Mouse (Mus musculus) intestine, postnatal 0 days (tissue): Measurements from ENCODE around the gene Gm29735. TPM values are rescaled to one million over a fixed set of nuclear protein-coding genes. Genes with fewer than 3 reads are reported as not detected.
A peak's percentile ranks its signal among the peaks of the same experiment; 100 is the strongest.
"Not testable (repeated sequence)": the region's sequence is repeated elsewhere in the genome, so short reads cannot be mapped to it uniquely, and the experiment has no call there.

ENCODE experiments used
- ATAC-seq: fragments of 200-750 bp; cut with Nextera tagmentation; 2 replicates; pipeline ENCODE4 v1.8.0; 2017; ENCODE audit warnings: mild to moderate bottlenecking, moderate TSS enrichment, moderate library complexity
- H3K27ac ChIP-seq: fragments of 300-500 bp; sonication (generic); 2 replicates; pipeline ENCODE4 v1.5.1; 2014; ENCODE audit warnings: mild to moderate bottlenecking, low read depth, low read length, moderate library complexity
- H3K27me3 ChIP-seq: fragments of 300-500 bp; sonication (generic); replicated peaks from 2 replicates; pipeline ENCODE4 v1.6.1; 2014; ENCODE audit warnings: low read length, mixed read lengths; ENCODE audit not compliant: control insufficient read depth, insufficient read depth
- H3K36me3 ChIP-seq: fragments of 300-500 bp; sonication (generic); 2 replicates; pipeline ENCODE4 v1.6.1; 2014; ENCODE audit warnings: mild to moderate bottlenecking, moderate library complexity; ENCODE audit not compliant: control insufficient read depth, insufficient read depth
- H3K4me1 ChIP-seq: fragments of 300-500 bp; sonication (generic); replicated peaks from 2 replicates; pipeline ENCODE4 v1.6.1; 2014; ENCODE audit warnings: antibody characterized with exemption, low read length, mixed read lengths; ENCODE audit not compliant: control insufficient read depth, insufficient read depth
- H3K4me2 ChIP-seq: fragments of 300-500 bp; sonication (generic); replicated peaks from 2 replicates; pipeline ENCODE4 v1.6.1; 2014; ENCODE audit warnings: low read depth, mild to moderate bottlenecking, moderate library complexity
- H3K4me3 ChIP-seq: fragments of 300-500 bp; sonication (generic); 2 replicates; pipeline ENCODE4 v1.5.1; 2014; ENCODE audit warnings: low read depth, low read length
- H3K9ac ChIP-seq: fragments of 300-500 bp; sonication (generic); 2 replicates; pipeline ENCODE4 v1.6.1; 2014; ENCODE audit warnings: mild to moderate bottlenecking, low read depth, low read length
- H3K9me3 ChIP-seq: fragments of 300-500 bp; sonication (generic); 2 replicates; pipeline ENCODE4 v1.6.1; 2016; ENCODE audit warnings: mixed run types; ENCODE audit not compliant: control insufficient read depth
- CTCF ChIP-seq: sonication (generic); IDR thresholded peaks from 2 replicates; pipeline ENCODE4 v1.5.1; 2016; ENCODE audit warnings: low read depth, mild to moderate bottlenecking, control low read depth, antibody characterized with exemption, moderate library complexity
- WGBS: fragments of 180-500 bp; shearing (Covaris S2); extraction: QIAGEN DNeasy Blood & Tissue Kit; methylation state at CpG from one replicate; pipeline ENCODE4 v1.1.7; 2014; 5-methylcytosine and 5-hydroxymethylcytosine counted together
- polyA plus RNA-seq: library from polyadenylated mRNA; unstranded; fragments of >200 nt; fragmentation: Nextera tagmentation; extraction: Ambion mirVana; gene quantifications from 2 replicates; pipeline ENCODE4 v1.2.1, GENCODE M21; 2015

Gm29735 gene
- polyA plus RNA-seq, 1 experiment from 2014 or later: not detected

DNA sequence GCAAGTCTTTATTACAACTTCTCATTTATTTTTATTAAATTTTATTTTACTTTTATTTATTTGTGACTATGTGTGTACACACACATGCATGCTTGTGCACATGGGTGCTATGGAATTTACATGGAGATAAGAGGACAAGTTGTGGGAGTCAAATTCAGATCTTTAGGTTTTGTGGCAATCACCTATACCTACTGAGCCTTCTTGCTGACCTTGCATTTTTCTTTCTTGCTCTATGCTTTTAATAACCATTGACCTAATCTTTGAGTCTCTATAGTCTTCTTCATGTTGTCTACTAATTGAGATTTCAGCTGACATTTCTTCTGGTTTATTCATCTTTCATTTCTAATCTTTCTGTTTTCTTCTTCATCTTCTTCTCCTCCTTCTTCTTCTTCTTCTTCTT is 8.3 kb downstream of the Gm29735 start:
- ATAC-seq: no peak
- H3K4me2 ChIP-seq: no peak overlapping the region
- no peak for TF ChIP-seq CTCF

DNA sequence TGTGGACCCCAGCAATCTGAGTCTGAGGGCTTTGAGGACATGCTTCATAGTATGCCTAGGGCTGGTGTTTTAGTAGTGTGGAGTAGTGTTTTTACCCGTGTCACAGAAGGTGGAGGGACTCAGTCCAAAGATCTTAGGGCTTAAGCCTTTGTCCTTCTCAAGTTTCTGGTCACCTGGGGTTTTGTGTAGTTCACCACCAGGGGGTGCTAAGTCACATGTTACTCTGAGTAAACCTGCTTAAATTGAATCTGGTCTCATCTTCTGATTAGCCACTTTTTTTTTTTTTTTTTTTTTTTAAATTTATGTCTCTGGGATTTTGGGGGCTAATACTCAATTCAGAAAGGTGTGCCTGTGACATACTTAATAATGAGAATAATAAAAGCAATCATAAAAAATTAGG is 10.9 kb downstream of the Gm29735 start:
- Histone ChIP-seq H3K9ac (no peak overlapping the region), H3K27ac (no peak overlapping the region), H3K9me3 (no peaks in the 10 kb centered on the region), H3K4me2 (no peak overlapping the region), H3K4me1 (no peaks in the 10 kb centered on the region), H3K36me3 (no peaks in the 10 kb centered on the region), H3K27me3 (peaks cover 6% of the 10 kb centered on the region; the same call in 1 of the 2 replicates), H3K4me3 (no peak overlapping the region)
- peak; percentile 74 for TF ChIP-seq CTCF
- WGBS: 0% methylated on average over 1 of the region's 1 CpGs
- no peak for ATAC-seq

More for the DNA sequence above, 8.3 kb downstream of the Gm29735 start:
- H3K4me1 ChIP-seq: no peaks in the 10 kb centered on the region
- no peaks in the 10 kb centered on the region for H3K36me3 ChIP-seq
- H3K9me3 ChIP-seq: no peaks in the 10 kb centered on the region
- H3K9ac ChIP-seq: no peak overlapping the region
- peaks cover 6% of the 10 kb centered on the region; the same call in 1 of the 2 replicates for H3K27me3 ChIP-seq
- no peak overlapping the region for H3K27ac ChIP-seq
- no peak overlapping the region for H3K4me3 ChIP-seq

DNA sequence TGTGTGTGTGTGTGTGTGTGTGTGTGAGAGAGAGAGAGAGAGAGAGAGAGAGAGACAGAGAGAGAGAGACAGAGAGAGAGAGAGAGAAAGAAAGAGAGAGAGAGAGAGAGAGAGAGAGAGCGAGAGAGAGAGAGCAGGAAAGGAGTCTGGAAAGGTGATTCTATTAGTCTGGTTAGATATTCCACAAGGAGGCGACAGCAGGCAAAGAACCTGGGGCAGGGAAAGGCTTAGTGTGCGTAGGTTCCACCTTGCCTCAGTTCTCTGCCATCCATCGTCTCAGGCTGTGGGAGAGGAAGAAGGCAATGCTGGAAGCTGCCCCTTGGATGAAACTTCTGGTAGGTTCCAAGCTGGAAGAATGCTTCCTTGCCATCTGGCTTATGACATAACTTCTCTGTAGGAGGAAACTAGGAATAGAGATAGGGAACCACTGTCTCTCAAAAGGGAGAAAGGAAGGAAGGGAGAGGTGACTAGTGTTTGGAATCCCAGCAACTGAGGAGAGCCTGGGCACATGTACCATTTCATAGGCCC is 11.4 kb downstream of the Gm29735 start:
- Histone ChIP-seq H3K9me3 (no peaks in the 10 kb centered on the region), H3K4me3 (no peak overlapping the region), H3K36me3 (no peaks in the 10 kb centered on the region), H3K27ac (no peak overlapping the region), H3K9ac (no peak overlapping the region), H3K4me1 (no peaks in the 10 kb centered on the region), H3K4me2 (no peak overlapping the region), H3K27me3 (peaks cover 6% of the 10 kb centered on the region; the same call in 1 of the 2 replicates)
- no peak for ATAC-seq
- TF ChIP-seq CTCF: peak; percentile 65
- 34% methylated on average over 4 of the region's 4 CpGs for WGBS

DNA sequence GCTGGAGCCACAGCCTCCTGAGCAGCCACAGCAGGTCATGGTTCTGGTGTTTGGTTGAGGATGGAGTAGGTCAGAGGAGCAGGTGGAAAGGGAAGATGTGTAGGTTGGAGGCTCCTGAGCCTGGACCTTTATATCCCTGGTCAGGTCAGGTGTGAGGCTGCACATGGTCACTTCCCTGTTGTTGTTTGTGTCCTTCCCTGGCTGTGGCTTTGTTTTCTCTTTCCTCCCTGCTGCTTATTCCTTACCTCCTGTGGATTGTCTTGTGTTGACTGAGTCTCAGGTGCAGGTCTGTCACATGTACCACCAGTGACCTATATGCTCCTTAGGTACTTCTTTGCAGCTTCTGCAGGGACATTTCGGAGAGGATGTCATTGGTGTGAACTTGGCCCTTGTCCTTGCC is 12.4 kb downstream of the Gm29735 start, which contains the start of gene Gm45337:
Gene Gm45337 (minus strand): TSS at position 101 of the 400 bp plus-strand sequence.
- WGBS: 73% methylated on average over 1 of the region's 1 CpGs
- no peak for ATAC-seq
- H3K4me1 ChIP-seq: no peaks in the 10 kb centered on the region
- H3K9ac ChIP-seq: no peak within 1 kb of the TSS
- H3K36me3 ChIP-seq: no peaks in the 10 kb centered on the region
- H3K27me3 ChIP-seq: peaks cover 6% of the 10 kb centered on the region; the same call in 1 of the 2 replicates
- H3K27ac ChIP-seq: no peak within 1 kb of the TSS
- H3K4me3 ChIP-seq: no peak within 1 kb of the TSS
- TF ChIP-seq CTCF: no peak
- H3K4me2 ChIP-seq: no peak within 1 kb of the TSS
- H3K9me3 ChIP-seq: no peaks in the 10 kb centered on the region

DNA sequence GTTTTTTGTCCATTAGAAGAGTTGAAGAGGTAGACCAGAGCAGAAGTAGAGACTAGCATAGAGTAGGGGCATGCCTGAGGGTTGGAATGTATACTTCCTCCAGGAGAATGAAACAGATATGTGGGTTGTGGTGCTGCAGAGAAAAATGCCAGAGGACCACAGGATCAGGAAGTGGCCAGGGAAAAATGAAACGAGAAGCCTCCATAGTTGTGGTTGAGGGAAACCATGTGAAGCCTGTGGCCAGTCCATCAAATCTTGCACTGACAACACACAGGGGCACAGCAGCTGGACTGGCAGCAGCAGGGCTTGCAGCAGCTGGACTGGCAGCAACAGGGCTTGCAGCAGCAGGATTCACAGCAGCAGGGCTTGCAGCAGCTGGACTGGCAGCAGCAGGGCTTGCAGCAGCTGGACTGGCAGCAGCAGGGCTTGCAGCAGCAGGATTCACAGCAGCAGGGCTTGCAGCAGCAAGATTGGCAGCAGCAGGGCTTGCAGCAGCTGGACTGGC is 13.4 kb downstream of the Gm29735 start:
- not testable (repeated sequence) for H3K4me2 ChIP-seq, H3K27ac ChIP-seq, H3K36me3 ChIP-seq, H3K9me3 ChIP-seq, H3K4me3 ChIP-seq, H3K9ac ChIP-seq, H3K4me1 ChIP-seq, ATAC-seq, H3K27me3 ChIP-seq
- WGBS: 28% methylated on average over 1 of the region's 1 CpGs

DNA sequence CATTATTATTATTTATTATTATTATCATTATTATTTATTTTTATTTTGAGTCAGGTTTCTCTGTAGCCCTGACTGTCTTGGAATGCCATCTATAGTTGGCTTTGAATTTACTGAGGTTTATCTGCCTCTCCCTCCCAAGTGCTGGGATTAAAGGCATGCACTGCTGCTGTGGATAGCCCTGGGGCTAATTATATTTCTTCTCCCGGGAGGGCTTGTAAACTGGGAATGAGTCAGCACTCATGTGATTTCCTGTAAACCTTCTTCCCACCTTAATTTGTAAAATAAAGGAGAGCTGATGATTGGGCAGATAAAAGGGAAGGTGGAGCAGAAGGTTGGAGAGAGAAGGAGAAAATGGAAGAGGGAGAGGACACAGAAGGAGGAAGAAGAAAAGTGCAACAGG is 16.2 kb downstream of the Gm29735 start:
- ATAC-seq: no peak
- Histone ChIP-seq H3K9ac (no peak overlapping the region), H3K4me3 (no peak overlapping the region), H3K4me1 (no peaks in the 10 kb centered on the region), H3K9me3 (no peaks in the 10 kb centered on the region), H3K36me3 (no peaks in the 10 kb centered on the region), H3K27ac (no peak overlapping the region), H3K27me3 (peaks cover 3% of the 10 kb centered on the region; the same call in 1 of the 2 replicates), H3K4me2 (no peak overlapping the region)
- WGBS: 7% methylated on average over 1 of the region's 1 CpGs
- no peak for TF ChIP-seq CTCF

DNA sequence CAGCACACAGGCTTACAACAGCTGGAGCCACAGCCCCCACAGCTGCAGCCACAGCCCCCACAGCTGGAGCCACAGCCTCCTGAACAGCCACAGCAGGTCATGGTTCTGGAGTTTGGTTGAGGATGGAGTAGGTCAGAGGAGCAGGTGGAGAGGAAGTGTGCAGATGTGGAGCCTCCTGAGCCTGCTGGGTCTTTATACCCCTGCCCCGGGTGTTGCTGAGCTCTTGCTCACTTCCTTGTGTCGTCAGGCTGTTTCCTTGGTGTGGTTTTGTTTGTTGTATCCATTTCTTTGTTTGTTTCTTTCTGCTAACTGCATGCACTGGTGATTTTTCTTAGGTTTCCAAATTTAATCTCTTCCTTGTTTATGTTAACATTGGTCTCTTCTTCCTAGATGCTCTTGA is 21.0 kb downstream of the Gm29735 start, which contains the start of gene Gm39115:
Gene Gm39115 (minus strand): TSS at position 101 of the 400 bp plus-strand sequence.
- not testable (repeated sequence) for H3K4me3 ChIP-seq, H3K36me3 ChIP-seq, H3K27me3 ChIP-seq, H3K9ac ChIP-seq, H3K9me3 ChIP-seq, H3K27ac ChIP-seq, H3K4me2 ChIP-seq, ATAC-seq, H3K4me1 ChIP-seq
- 39% methylated on average over 2 of the region's 2 CpGs for WGBS
